Mouse (Mus musculus) left cerebral cortex, postnatal 25 days (tissue): ENCODE results near the gene Tbrg1. TPM values are rescaled to one million over a fixed set of nuclear protein-coding genes. Genes with fewer than 3 reads are reported as not detected.

Source experiments
- DNase-seq, 2 experiments: peaks; one replicate each; pipeline ENCODE4 v3.0.0; 2022; ENCODE audit warnings: low spot score in 2 of 2, mixed read lengths in 1 of 2
- intact Hi-C: fragments of 180-260 bp; cut with DNase I; formaldehyde crosslinking; loops from one replicate; pipeline ENCODE4 v1.15.1; 2025
- total RNA-seq, 2 experiments: library from RNA; stranded (reverse); gene quantifications; 2 replicates each; pipeline ENCODE4 v1.2.3; 2021

Gene Tbrg1
- total RNA-seq, 2 experiments from 2014 or later, result 53.0 to 54.5 TPM

GRCm38 (mm10) chr9:37636335-37636734 lies 20.8 kb downstream of the Tbrg1 start:
- DNase-seq, result peak; percentile 56 to 71

GRCm38 (mm10) chr9:37634269-37634668 lies 22.8 kb downstream of the Tbrg1 start:
- intact Hi-C loops, result no loop called here
- no peak for DNase-seq

More at GRCm38 (mm10) chr9:37636335-37636734, 20.8 kb downstream of the Tbrg1 start:
- intact Hi-C loops, result loop anchor here (5.0 kb wide), 1 partner anchor 296 kb away; no protein-coding TSS in a partner anchor

GRCm38 (mm10) chr9:37632305-37632704 lies 24.8 kb downstream of the Tbrg1 start:
- peak in 1 of 2 experiments; percentile 51 for DNase-seq
- intact Hi-C loops, result no loop called here

GRCm38 (mm10) chr9:37629941-37630340 lies 27.2 kb downstream of the Tbrg1 start:
- intact Hi-C loops, result no loop called here
- no peak for DNase-seq

GRCm38 (mm10) chr9:37628581-37628980 lies 28.5 kb downstream of the Tbrg1 start:
- no peak for DNase-seq
- intact Hi-C loops, result no loop called here

GRCm38 (mm10) chr9:37627263-37627662 lies 29.8 kb downstream of the Tbrg1 start:
- no peak for DNase-seq
- intact Hi-C loops, result no loop called here

- intact Hi-C loops, result no loop called here
These were observed 31.0 kb downstream of the Tbrg1 start for GRCm38 (mm10) chr9:37626103-37626567.

GRCm38 (mm10) chr9:37625641-37626040 lies 31.5 kb downstream of the Tbrg1 start:
- intact Hi-C loops, result loop anchor here (2.0 kb wide), 2 partner anchors 57 to 69 kb away; no protein-coding TSS in a partner anchor
- DNase-seq, result peak; percentile 85 to 95

More at GRCm38 (mm10) chr9:37626103-37626567, 31.0 kb downstream of the Tbrg1 start:
- peak; percentile 41 to 77 for DNase-seq

- no peak for DNase-seq
- intact Hi-C loops, result loop anchor here (2.0 kb wide), 2 partner anchors 56 to 68 kb away; no protein-coding TSS in a partner anchor
These were observed 32.0 kb downstream of the Tbrg1 start for GRCm38 (mm10) chr9:37625129-37625528.

- DNase-seq, result peak in 1 of 2 experiments; percentile 60
- intact Hi-C loops, result loop anchor here (2.0 to 5.0 kb wide), 3 partner anchors 56 to 308 kb away; no protein-coding TSS in a partner anchor
These were observed 32.6 kb downstream of the Tbrg1 start for GRCm38 (mm10) chr9:37624502-37624901.

GRCm38 (mm10) chr9:37623981-37624380 lies 33.1 kb downstream of the Tbrg1 start:
- intact Hi-C loops, result loop anchor here (2.0 to 5.0 kb wide), 3 partner anchors 55 to 308 kb away; no protein-coding TSS in a partner anchor
- no peak for DNase-seq

GRCm38 (mm10) chr9:37621290-37621689 lies 35.8 kb downstream of the Tbrg1 start:
- peak; percentile 58 to 69 for DNase-seq
- intact Hi-C loops, result loop anchor here (5.0 kb wide), 1 partner anchor 311 kb away; no protein-coding TSS in a partner anchor

- intact Hi-C loops, result loop anchor here (1.0 kb wide), 1 partner anchor 154 kb away; no protein-coding TSS in a partner anchor
- no peak for DNase-seq
These were observed 40.3 kb downstream of the Tbrg1 start for GRCm38 (mm10) chr9:37616770-37617169.

GRCm38 (mm10) chr9:37615220-37615619 lies 41.9 kb downstream of the Tbrg1 start:
- intact Hi-C loops, result loop anchor here (2.0 kb wide), 2 partner anchors 70 to 184 kb away; no protein-coding TSS in a partner anchor
- DNase-seq, result peak in 1 of 2 experiments; percentile 79

GRCm38 (mm10) chr9:37614316-37614715 lies 42.8 kb downstream of the Tbrg1 start:
- intact Hi-C loops, result loop anchor here (2.0 kb wide), 2 partner anchors 70 to 184 kb away; no protein-coding TSS in a partner anchor
- DNase-seq, result no peak

- DNase-seq, result no peak
- intact Hi-C loops, result loop anchor here (2.0 kb wide), 4 partner anchors 39 to 183 kb away; partner anchors contain the start of gene Nrgn
These were observed 43.2 kb downstream of the Tbrg1 start for GRCm38 (mm10) chr9:37613911-37614280.

GRCm38 (mm10) chr9:37613182-37613910 lies 43.8 kb downstream of the Tbrg1 start, which contains the start of gene Spa17:
Spa17 (minus strand) TSS chr9:37613722.
- intact Hi-C loops, result loop anchor here (2.0 kb wide), 2 partner anchors 39 to 61 kb away; partner anchors contain the start of gene Nrgn
- peak; percentile 85 to 91 for DNase-seq

GRCm38 (mm10) chr9:37609558-37609957 lies 47.6 kb downstream of the Tbrg1 start:
- intact Hi-C loops, result no loop called here
- DNase-seq, result no peak

- DNase-seq, result no peak
- intact Hi-C loops, result no loop called here
These were observed 52.0 kb downstream of the Tbrg1 start for GRCm38 (mm10) chr9:37605089-37605488.

- DNase-seq, result no peak
- intact Hi-C loops, result no loop called here
These were observed 56.4 kb downstream of the Tbrg1 start for GRCm38 (mm10) chr9:37600538-37601205.
